Mouse (Mus musculus) hindbrain, embryonic 13.5 days (tissue): ENCODE data around the gene Grin2a. TPM values are rescaled to one million over a fixed set of nuclear protein-coding genes. Genes with fewer than 3 reads are reported as not detected.
A peak's percentile ranks its signal among the peaks of the same experiment; 100 is the strongest.

Experiments used
- ATAC-seq: fragments of 200-750 bp; cut with Nextera tagmentation; 2 replicates; pipeline ENCODE4 v1.8.0; 2017; ENCODE audit warnings: moderate TSS enrichment; ENCODE audit not compliant: low FRiP score
- H3K27ac ChIP-seq: fragments of 300-500 bp; sonication (generic); 2 replicates; pipeline ENCODE4 v1.5.1; 2015; ENCODE audit warnings: inconsistent platforms, mild to moderate bottlenecking, moderate library complexity
- H3K27me3 ChIP-seq: fragments of 300-500 bp; sonication (generic); 2 replicates; pipeline ENCODE4 v1.6.1; 2015; ENCODE audit warnings: mild to moderate bottlenecking, inconsistent platforms
- H3K36me3 ChIP-seq: fragments of 300-500 bp; sonication (generic); 2 replicates; pipeline ENCODE4 v1.6.1; 2015; ENCODE audit warnings: mild to moderate bottlenecking, inconsistent platforms
- H3K4me1 ChIP-seq: fragments of 300-500 bp; sonication (generic); replicated peaks from 2 replicates; pipeline ENCODE4 v1.6.1; 2015; ENCODE audit warnings: inconsistent platforms
- H3K4me2 ChIP-seq: fragments of 300-500 bp; sonication (generic); 2 replicates; pipeline ENCODE4 v1.6.1; 2015; ENCODE audit warnings: inconsistent platforms, mild to moderate bottlenecking, moderate library complexity
- H3K4me3 ChIP-seq: fragments of 300-500 bp; sonication (generic); 2 replicates; pipeline ENCODE4 v1.5.1; 2015; ENCODE audit warnings: mild to moderate bottlenecking, inconsistent platforms
- H3K9ac ChIP-seq: fragments of 300-500 bp; sonication (generic); 2 replicates; pipeline ENCODE4 v1.6.1; 2015; ENCODE audit warnings: mild to moderate bottlenecking, inconsistent platforms
- H3K9me3 ChIP-seq: fragments of 300-500 bp; sonication (generic); 2 replicates; pipeline ENCODE4 v1.6.1; 2016; ENCODE audit warnings: inconsistent platforms
- WGBS: fragments of 180-500 bp; shearing (Covaris S2); methylation state at CpG from one replicate; pipeline ENCODE4 v1.1.7; 2015; 5-methylcytosine and 5-hydroxymethylcytosine counted together
- polyA plus RNA-seq: library from polyadenylated mRNA; unstranded; fragments of >200 nt; fragmentation: Nextera tagmentation; extraction: Ambion mirVana; gene quantifications from 2 replicates; pipeline ENCODE4 v1.2.1, GENCODE M21; 2015

The Grin2a gene
- polyA plus RNA-seq, 1 experiment from 2014 or later: 5.3 TPM

GRCm38 (mm10) chr16:9583981-9584380 is 411.4 kb downstream of the Grin2a start:
- Histone ChIP-seq H3K36me3 (no peaks in the 10 kb centered on the region), H3K27ac (no peak overlapping the region), H3K4me1 (no peaks in the 10 kb centered on the region), H3K27me3 (no peaks in the 10 kb centered on the region), H3K9me3 (no peaks in the 10 kb centered on the region), H3K9ac (no peak overlapping the region), H3K4me2 (no peak overlapping the region), H3K4me3 (no peak overlapping the region)
- no peak for ATAC-seq
- 84% methylated on average over 2 of the region's 2 CpGs for WGBS

- Histone ChIP-seq H3K27ac (no peak overlapping the region), H3K9ac (no peak overlapping the region), H3K4me3 (no peak overlapping the region), H3K9me3 (no peaks in the 10 kb centered on the region), H3K4me1 (no peaks in the 10 kb centered on the region), H3K27me3 (no peaks in the 10 kb centered on the region), H3K36me3 (no peaks in the 10 kb centered on the region), H3K4me2 (no peak overlapping the region)
- ATAC-seq: no peak
- 55% methylated on average over 1 of the region's 1 CpGs for WGBS
Observed at GRCm38 (mm10) chr16:9571793-9572192, 423.6 kb downstream of the Grin2a start.

GRCm38 (mm10) chr16:9567286-9567685 is 428.1 kb downstream of the Grin2a start:
- Histone ChIP-seq H3K9me3 (no peaks in the 10 kb centered on the region), H3K4me1 (no peaks in the 10 kb centered on the region), H3K4me3 (no peak overlapping the region), H3K36me3 (no peaks in the 10 kb centered on the region), H3K27me3 (no peaks in the 10 kb centered on the region), H3K27ac (no peak overlapping the region), H3K9ac (no peak overlapping the region), H3K4me2 (no peak overlapping the region)
- ATAC-seq: no peak
- 74% methylated on average over 2 of the region's 2 CpGs for WGBS

GRCm38 (mm10) chr16:9561816-9562215 is 433.5 kb downstream of the Grin2a start:
- no peak overlapping the region for H3K27ac ChIP-seq
- H3K9ac ChIP-seq: no peak overlapping the region
- no peaks in the 10 kb centered on the region for H3K27me3 ChIP-seq
- no peak overlapping the region for H3K4me2 ChIP-seq
- H3K4me3 ChIP-seq: no peak overlapping the region
- peaks cover 6% of the 10 kb centered on the region for H3K4me1 ChIP-seq
- H3K36me3 ChIP-seq: no peaks in the 10 kb centered on the region
- no peaks in the 10 kb centered on the region for H3K9me3 ChIP-seq
- ATAC-seq: no peak
- WGBS: 23% methylated on average over 1 of the region's 1 CpGs

GRCm38 (mm10) chr16:9535196-9535595 is 460.2 kb downstream of the Grin2a start:
- Histone ChIP-seq H3K9me3 (no peaks in the 10 kb centered on the region), H3K4me2 (no peak overlapping the region), H3K27me3 (peaks cover 50% of the 10 kb centered on the region), H3K27ac (no peak overlapping the region), H3K4me3 (no peak overlapping the region), H3K36me3 (no peaks in the 10 kb centered on the region), H3K9ac (no peak overlapping the region), H3K4me1 (peaks cover 23% of the 10 kb centered on the region)
- ATAC-seq: no peak
- WGBS: 96% methylated on average over 5 of the region's 5 CpGs

- no peaks in the 10 kb centered on the region for H3K36me3 ChIP-seq
- H3K9me3 ChIP-seq: no peaks in the 10 kb centered on the region
- H3K9ac ChIP-seq: no peak overlapping the region
- H3K4me2 ChIP-seq: no peak overlapping the region
- peak; percentile 82 for ATAC-seq
- H3K27ac ChIP-seq: no peak overlapping the region
- no peak overlapping the region for H3K4me3 ChIP-seq
- peaks cover 60% of the 10 kb centered on the region for H3K27me3 ChIP-seq
- peaks cover 23% of the 10 kb centered on the region for H3K4me1 ChIP-seq
- 11% methylated on average over 9 of the region's 9 CpGs for WGBS
Observed at GRCm38 (mm10) chr16:9533564-9534332, 461.6 kb downstream of the Grin2a start.

- H3K4me1 ChIP-seq: peaks cover 23% of the 10 kb centered on the region
- WGBS: 40% methylated on average over 6 of the region's 6 CpGs
- H3K9me3 ChIP-seq: no peaks in the 10 kb centered on the region
- H3K27me3 ChIP-seq: peaks cover 64% of the 10 kb centered on the region
- H3K4me2 ChIP-seq: no peak overlapping the region
- H3K4me3 ChIP-seq: no peak overlapping the region
- no peak overlapping the region for H3K9ac ChIP-seq
- H3K27ac ChIP-seq: no peak overlapping the region
- ATAC-seq: no peak
- H3K36me3 ChIP-seq: no peaks in the 10 kb centered on the region
Observed at GRCm38 (mm10) chr16:9532843-9533532, 462.4 kb downstream of the Grin2a start.

- no peak for ATAC-seq
- Histone ChIP-seq H3K27ac (no peak overlapping the region), H3K4me3 (no peak overlapping the region), H3K36me3 (no peaks in the 10 kb centered on the region), H3K27me3 (peaks cover 36% of the 10 kb centered on the region), H3K4me2 (no peak overlapping the region), H3K9me3 (no peaks in the 10 kb centered on the region), H3K4me1 (no peaks in the 10 kb centered on the region), H3K9ac (no peak overlapping the region)
- 84% methylated on average over 5 of the region's 5 CpGs for WGBS
Observed at GRCm38 (mm10) chr16:9527214-9527613, 468.1 kb downstream of the Grin2a start.

- H3K4me1 ChIP-seq: no peaks in the 10 kb centered on the region
- no peak overlapping the region for H3K4me3 ChIP-seq
- H3K4me2 ChIP-seq: no peak overlapping the region
- H3K9me3 ChIP-seq: no peaks in the 10 kb centered on the region
- H3K36me3 ChIP-seq: no peaks in the 10 kb centered on the region
- no peak overlapping the region for H3K27ac ChIP-seq
- H3K9ac ChIP-seq: no peak overlapping the region
- ATAC-seq: no peak
- peaks cover 8% of the 10 kb centered on the region for H3K27me3 ChIP-seq
Observed at GRCm38 (mm10) chr16:9523314-9523713, 472.0 kb downstream of the Grin2a start.

Other genes starting within 250 kb of the Grin2a start
- gene Rpl39l, start 174.7 kb upstream of the Grin2a start, polyA plus RNA-seq: 0.34 and 0.65 TPM in 2 replicates
- 0.14 and 0.18 TPM in 2 replicates for gene Atf7ip2, start 197.2 kb upstream of the Grin2a start, polyA plus RNA-seq